Mouse (Mus musculus): ENCODE measurements around the gene Sult1a1.

Gene Sult1a1

GRCm38 (mm10) chr7:126676207-126676606 is at the start of gene Sult1a1:
TSS of gene Sult1a1 (minus strand) at chr7:126676432.
- peak; percentile 84 for DNase-seq

DNA sequence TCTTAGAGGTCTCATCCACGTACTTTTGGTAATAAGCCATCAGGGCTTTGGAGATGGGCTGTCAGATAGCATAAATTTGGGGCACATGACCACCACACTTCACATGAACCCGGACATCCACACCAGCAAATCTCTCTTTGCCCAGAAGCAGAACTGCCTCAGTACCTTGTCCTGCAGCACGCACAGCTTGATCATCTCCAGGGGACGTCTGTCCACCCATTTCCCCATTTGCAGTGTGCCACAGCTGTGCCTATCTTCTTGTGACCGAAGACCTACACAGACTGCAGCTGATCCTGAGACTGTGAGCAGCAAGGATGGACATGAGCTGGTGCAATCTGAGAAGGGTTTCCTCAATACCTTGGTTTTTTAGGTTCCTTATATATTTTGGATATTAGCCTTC is 49.4 kb upstream of the Sult1a1 start:
- DNase-seq: no peak

- DNase-seq: no peak
Measured at GRCm38 (mm10) chr7:126725077-126725476, 48.8 kb upstream of the Sult1a1 start.

- DNase-seq: no peak
Measured at GRCm38 (mm10) chr7:126721635-126722034, 45.4 kb upstream of the Sult1a1 start.

DNA sequence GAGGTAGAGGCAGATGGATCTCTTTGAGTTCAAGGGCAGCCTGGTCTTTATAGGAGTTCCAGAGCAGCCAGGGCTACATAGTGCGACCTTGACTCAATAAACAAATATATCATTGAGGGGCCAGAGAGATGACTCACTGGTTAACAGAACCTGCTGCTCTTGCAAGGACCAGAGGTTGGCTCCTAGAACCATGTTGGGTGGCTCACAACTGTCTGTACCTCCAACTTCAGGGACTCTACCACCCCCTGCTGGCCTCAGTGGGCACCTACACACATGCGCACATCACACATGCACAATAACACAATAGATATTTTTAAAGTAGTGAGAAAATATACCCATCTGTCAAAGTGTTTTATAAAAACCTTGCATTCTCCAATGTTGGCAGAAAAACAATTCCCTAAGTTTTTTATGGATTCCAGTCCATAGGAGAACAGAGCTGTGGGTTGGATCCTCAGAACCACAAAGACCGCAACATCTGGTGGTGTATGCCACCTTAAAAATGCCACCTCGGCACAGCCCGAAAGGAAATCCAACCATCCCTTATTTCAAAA is 42.6 kb upstream of the Sult1a1 start:
- DNase-seq: no peak

- DNase-seq: no peak
Measured at GRCm38 (mm10) chr7:126717566-126717965, 41.3 kb upstream of the Sult1a1 start.

DNA sequence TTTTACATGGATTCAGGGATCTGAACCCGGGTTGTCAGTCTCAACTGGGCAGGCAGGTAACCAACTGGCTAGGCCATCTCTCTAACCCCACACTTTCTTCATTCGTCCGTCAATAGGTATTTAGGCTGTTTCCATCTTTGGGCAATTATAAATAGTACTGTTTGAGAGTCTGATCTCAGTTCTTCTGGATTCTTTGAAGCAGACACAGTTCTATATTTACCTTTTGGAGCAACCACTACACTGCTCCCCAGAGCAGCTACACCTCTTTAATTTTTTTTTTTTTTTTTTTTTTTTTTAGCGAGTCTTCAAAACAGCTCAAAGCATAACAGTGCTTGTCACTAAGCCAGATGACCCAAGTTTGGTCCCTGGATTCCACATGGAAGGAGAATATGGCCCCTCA is 39.4 kb upstream of the Sult1a1 start:
- DNase-seq: no peak

GRCm38 (mm10) chr7:126711910-126712309 is 35.7 kb upstream of the Sult1a1 start:
- no peak for DNase-seq

DNA sequence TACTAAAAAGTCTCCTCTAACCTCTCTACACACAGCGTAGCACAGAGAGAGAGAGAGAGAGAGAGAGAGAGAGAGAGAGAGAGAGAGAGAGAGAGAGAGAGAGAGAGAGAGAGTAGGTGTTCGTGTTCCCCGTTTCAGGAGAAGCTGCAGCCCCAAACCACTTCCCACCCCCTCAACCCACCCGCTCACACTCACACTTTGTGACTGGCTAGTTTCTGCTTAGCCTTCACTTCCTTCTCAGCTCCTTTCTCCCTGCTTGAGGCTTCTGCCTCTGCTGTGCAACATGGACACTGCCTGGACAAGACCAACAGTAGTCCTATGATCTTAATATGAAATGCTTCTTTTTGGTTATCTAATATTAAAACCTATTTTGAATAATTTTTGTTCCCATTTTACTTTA is 34.0 kb upstream of the Sult1a1 start:
- no peak for DNase-seq

GRCm38 (mm10) chr7:126708175-126708952 is 32.1 kb upstream of the Sult1a1 start:
- DNase-seq: no peak

- DNase-seq: no peak
Measured at GRCm38 (mm10) chr7:126707442-126708174, 31.4 kb upstream of the Sult1a1 start, which contains the start of gene Coro1a. TSS of gene Coro1a (minus strand) at chr7:126707787.

DNA sequence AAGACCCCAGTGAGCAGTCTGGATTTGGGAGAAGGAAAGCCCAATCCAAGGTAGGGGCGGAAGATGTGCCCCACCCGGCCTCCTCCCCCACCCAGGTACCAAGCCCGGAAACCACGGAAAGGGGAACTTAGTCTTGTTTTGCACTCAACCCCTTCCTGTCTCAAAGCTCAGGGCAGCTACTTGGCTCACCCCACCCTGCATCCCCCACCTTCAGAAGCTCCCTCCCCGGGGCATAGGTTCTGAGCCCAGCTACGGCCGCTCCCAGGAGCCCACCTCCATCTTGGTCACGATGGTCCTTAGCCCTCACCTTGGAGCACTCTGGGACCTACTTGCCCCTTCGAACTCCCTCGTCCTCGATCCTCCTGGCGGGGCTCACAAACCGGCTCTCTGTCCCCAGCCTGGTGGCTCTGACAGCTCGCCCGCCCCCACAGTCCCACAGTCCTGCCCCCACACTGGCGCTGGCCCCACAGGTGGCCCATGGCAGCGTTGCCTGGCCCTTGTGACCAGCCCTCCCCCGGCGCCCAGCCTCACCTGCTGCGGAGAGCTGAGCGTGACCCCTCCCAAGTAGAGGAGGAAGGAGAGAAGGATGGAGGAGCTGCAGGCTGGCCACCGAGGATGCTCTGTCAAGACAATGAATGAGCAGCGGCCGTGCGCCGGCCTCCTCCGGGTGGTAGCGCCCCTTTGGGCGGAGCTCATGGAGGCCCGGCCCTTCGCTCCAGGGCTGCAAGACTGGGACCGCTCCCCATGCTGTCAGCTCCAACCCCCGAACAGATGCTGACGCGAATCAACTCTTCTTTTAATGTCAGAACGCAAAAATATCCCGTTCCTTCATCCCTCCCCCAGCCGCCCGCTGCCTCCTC is 28.1 kb upstream of the Sult1a1 start:
- peak; percentile 52 for DNase-seq

GRCm38 (mm10) chr7:126703757-126704077 is 27.5 kb upstream of the Sult1a1 start:
- no peak for DNase-seq

- DNase-seq: no peak
Measured at GRCm38 (mm10) chr7:126702861-126703756, 26.9 kb upstream of the Sult1a1 start.

GRCm38 (mm10) chr7:126702358-126702757 is 26.1 kb upstream of the Sult1a1 start:
- no peak for DNase-seq

- no peak for DNase-seq
Measured at GRCm38 (mm10) chr7:126701559-126702357, 25.5 kb upstream of the Sult1a1 start.

- DNase-seq: peak; percentile 91
Measured at GRCm38 (mm10) chr7:126701070-126701469, 24.8 kb upstream of the Sult1a1 start.

DNA sequence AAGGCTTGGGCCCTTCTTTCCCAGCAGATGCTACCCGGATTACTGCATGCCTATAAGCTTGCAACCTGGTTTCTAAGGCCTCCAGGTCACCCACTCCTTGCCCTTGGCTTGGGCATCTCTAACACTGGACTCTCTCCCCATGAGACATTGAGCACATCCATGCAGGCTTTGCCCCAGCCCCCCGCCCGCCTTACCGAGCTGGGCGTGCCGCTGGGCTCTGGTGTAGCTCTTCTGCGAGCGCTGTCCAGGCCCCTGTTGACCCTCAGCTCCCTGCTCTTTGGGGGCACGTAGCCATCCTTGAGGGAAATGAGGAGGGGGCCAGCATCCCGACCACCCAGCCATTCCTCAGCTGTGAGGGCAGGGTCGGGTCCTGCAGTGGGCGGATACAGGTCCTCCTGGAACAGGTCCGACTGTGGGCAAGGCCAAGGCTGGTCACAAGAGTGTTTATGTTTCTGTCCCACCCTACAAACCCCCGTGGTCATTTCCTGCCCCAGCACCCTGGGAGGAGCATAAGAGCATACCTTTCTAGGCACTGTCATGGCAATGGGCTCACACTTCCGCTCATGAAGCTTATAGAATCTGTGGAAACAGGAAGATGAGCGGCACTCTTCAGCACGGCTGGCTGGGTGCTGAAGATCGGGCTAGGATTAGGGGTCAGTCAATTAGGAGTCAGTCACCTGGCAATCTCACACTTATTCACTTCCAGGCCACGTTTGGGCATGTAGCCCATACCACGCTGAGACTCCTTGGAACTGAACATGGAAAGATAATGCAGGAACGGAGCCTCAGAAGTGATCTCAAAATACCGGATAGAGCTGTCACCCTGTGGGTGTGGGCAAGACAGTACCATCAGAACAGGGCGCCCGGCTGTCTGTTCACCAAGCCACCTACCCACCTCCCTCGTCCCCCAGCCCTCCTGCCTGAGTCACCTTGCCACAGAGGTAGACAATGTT is 24.1 kb upstream of the Sult1a1 start:
- no peak for DNase-seq

DNA sequence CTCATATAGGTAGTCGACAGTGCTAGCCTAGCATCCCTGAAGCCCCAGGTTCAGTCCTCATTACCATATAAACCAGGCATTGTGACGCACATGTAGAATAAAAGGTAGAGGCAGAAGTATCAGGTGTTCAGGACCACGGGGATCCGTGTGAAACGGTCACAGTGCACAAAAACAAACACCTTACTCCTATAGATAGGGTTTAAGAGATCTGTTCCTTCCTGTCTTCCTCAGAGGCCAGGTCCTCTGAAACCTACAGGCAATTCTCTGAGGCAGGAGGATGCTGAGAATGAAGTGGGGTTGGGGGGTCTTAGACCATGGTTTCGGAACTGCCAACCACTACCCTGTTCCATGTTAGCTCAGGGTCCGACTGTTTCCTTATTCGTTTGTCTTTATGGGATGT is 21.6 kb upstream of the Sult1a1 start:
- no peak for DNase-seq

DNA sequence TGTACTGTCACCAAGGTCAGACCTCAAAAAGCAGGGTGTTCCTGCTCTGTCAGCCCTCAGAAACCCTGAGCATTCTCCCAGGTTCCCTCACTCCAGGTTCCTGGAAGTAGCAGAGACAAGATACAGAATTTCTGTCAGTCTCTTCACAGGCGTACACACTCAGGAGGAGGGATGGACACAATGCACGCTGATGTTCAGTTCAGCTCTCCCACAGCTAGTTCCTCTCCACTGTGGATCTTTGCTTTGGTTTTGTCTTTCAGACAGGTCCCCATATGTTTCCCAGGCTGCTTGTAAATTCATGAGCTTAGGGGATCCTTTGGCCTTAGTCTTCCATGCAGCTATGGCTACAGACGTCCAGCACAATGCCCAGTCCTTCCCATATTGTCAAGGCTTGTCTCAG is 20.7 kb upstream of the Sult1a1 start:
- no peak for DNase-seq

Data from kidney, adult 18-20 months (tissue).